Mouse (Mus musculus) embryonic facial prominence, embryonic 14.5 days (tissue): ENCODE results near the gene Tbc1d4. TPM values are rescaled to one million over a fixed set of nuclear protein-coding genes. Genes with fewer than 3 reads are reported as not detected.
A peak's percentile ranks its signal among the peaks of the same experiment; 100 is the strongest.

Experiments used
- ATAC-seq: fragments of 200-750 bp; cut with Nextera tagmentation; 2 replicates; pipeline ENCODE4 v1.8.0; 2017; ENCODE audit warnings: low read depth, moderate number of reproducible peaks, moderate TSS enrichment
- DNase-seq: peaks from one replicate; pipeline ENCODE4 v3.0.0-alpha.2; 2015; ENCODE audit warnings: low spot score
- H3K27ac ChIP-seq: fragments of 300-500 bp; sonication (generic); replicated peaks from 2 replicates; pipeline ENCODE4 v1.5.1; 2014; ENCODE audit warnings: low read depth, mild to moderate bottlenecking, low read length, moderate library complexity
- H3K27me3 ChIP-seq: fragments of 300-500 bp; sonication (generic); replicated peaks from 2 replicates; pipeline ENCODE4 v1.6.1; 2014; ENCODE audit warnings: low read length; ENCODE audit not compliant: control insufficient read depth, insufficient read depth
- H3K36me3 ChIP-seq: fragments of 300-500 bp; sonication (generic); 2 replicates; pipeline ENCODE4 v1.6.1; 2014; ENCODE audit warnings: low read length, mixed read lengths; ENCODE audit not compliant: control insufficient read depth, insufficient read depth
- H3K4me1 ChIP-seq: fragments of 300-500 bp; sonication (generic); 2 replicates; pipeline ENCODE4 v1.6.1; 2014; ENCODE audit warnings: antibody characterized with exemption, low read length; ENCODE audit not compliant: control insufficient read depth, insufficient read depth
- H3K4me2 ChIP-seq: fragments of 300-500 bp; sonication (generic); 2 replicates; pipeline ENCODE4 v1.6.1; 2014; ENCODE audit warnings: low read depth, mild to moderate bottlenecking, low read length, moderate library complexity, mixed read lengths
- H3K4me3 ChIP-seq: fragments of 300-500 bp; sonication (generic); 2 replicates; pipeline ENCODE4 v1.5.1; 2014; ENCODE audit warnings: low read depth, mild to moderate bottlenecking, low read length
- H3K9ac ChIP-seq: fragments of 300-500 bp; sonication (generic); 2 replicates; pipeline ENCODE4 v1.6.1; 2014; ENCODE audit warnings: low read depth, mild to moderate bottlenecking, low read length, moderate library complexity, mixed read lengths
- H3K9me3 ChIP-seq: fragments of 300-500 bp; sonication (generic); 2 replicates; pipeline ENCODE4 v1.6.1; 2016; ENCODE audit warnings: low read length; ENCODE audit not compliant: control insufficient read depth
- WGBS: fragments of 180-500 bp; shearing (Covaris S2); extraction: QIAGEN DNeasy Blood & Tissue Kit; methylation state at CpG from one replicate; pipeline ENCODE4 v1.1.7; 2014; 5-methylcytosine and 5-hydroxymethylcytosine counted together
- polyA plus RNA-seq: library from polyadenylated mRNA; unstranded; fragments of >200 nt; fragmentation: Nextera tagmentation; extraction: Ambion mirVana; gene quantifications from 2 replicates; pipeline ENCODE4 v1.2.1, GENCODE M21; 2014

Gene Tbc1d4
- 15.7 and 17.3 TPM in 2 replicates for polyA plus RNA-seq

DNA sequence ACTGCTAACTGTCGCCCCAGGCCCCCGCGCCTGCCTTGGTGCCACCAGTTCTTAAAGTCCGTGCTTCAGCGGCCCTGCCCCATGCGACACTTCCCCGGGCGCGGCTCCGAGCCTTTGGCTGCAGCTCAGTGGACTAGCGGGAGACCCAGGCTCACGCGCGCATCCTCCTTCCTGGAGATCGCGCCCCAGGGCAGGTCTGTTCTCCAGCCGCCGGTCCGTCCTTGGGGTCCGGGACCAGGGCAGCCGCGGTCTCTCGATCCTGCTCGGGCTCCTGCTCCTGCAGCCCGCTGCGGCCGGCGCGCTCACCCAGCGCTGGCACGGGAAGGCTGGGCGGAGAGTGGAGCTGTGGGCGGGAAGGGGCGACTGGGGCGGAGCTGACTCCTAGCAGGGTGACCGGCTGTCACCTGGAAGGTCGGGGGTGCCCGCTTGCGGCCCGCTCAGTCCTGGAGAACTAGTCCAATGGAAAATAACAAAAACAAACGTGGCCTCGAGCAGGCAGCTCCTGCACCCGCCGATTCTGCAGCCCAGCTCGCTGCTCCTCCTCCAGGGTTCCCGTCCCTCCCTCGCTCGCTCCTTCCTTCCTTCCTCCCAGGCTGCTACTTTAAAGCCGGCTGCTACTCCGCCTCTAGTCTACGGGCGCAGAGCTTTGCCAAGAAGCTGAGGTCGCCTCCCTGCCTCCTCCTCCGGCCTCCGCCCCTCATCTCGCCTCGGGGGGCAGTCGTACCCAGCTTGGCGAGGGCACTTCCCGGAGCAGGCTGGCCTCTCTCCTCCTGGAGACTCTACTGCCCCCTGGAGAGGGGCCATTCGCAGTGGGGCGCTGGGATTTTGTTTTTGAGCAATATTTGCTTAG lies at the start of gene Tbc1d4:
TSS of gene Tbc1d4 (minus strand) at position 673 of the 850 bp plus-strand sequence.
- Histone ChIP-seq H3K4me2 (peak within 1 kb of the TSS; percentile 98), H3K36me3 (no peaks in the 10 kb centered on the region), H3K27ac (peak within 1 kb of the TSS; percentile 76), H3K4me1 (no peaks in the 10 kb centered on the region), H3K9me3 (no peaks in the 10 kb centered on the region), H3K9ac (peak within 1 kb of the TSS; percentile 76), H3K4me3 (peak within 1 kb of the TSS; percentile 86), H3K27me3 (no peaks in the 10 kb centered on the region)
- under 1% methylated on average over 32 of the region's 62 CpGs for WGBS
- DNase-seq (peak; percentile 93), ATAC-seq (peak; percentile 92)

DNA sequence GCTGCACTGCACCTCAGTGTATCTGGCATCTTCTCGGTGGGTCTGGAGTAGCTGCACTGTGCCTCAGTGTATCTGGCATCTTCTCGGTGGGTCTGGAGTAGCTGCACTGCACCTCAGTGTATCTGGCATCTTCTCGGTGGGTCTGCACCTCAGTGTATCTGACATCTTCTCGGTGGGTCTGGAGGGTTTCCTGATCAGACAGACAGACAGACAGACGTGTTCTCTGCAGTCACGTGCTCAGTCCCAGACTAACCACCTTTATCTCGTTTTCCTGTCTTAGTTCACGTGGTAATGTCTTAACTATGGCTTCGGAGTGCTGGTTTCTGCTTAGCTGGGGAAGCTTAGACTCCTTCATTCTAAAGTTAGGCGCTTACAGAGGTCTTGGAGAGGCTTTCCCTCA lies 47.3 kb upstream of the Tbc1d4 start:
- Histone ChIP-seq H3K4me3 (no peak overlapping the region), H3K4me2 (no peak overlapping the region), H3K27me3 (no peaks in the 10 kb centered on the region), H3K9me3 (no peaks in the 10 kb centered on the region), H3K9ac (no peak overlapping the region), H3K4me1 (no peaks in the 10 kb centered on the region), H3K27ac (no peak overlapping the region), H3K36me3 (0 out of 2 replicates have a peak, but pooled peaks cover 5% of the 10 kb centered on the region)
- ATAC-seq (no peak), DNase-seq (no peak)
- WGBS = 83% methylated on average over 10 of the region's 10 CpGs

- Histone ChIP-seq H3K4me2 (peak overlapping the region; percentile 94), H3K4me1 (no peaks in the 10 kb centered on the region), H3K27me3 (no peaks in the 10 kb centered on the region), H3K9me3 (no peaks in the 10 kb centered on the region), H3K4me3 (peak overlapping the region; percentile 79), H3K27ac (no peak overlapping the region), H3K36me3 (no peaks in the 10 kb centered on the region), H3K9ac (peak overlapping the region; percentile 83)
- ATAC-seq = no peak; the same call in 1 of the 2 replicates
- peak; percentile 7 for DNase-seq
- WGBS = 2% methylated on average over 10 of the region's 10 CpGs
Observed at GRCm38 (mm10) chr14:101654526-101654909, 45.5 kb upstream of the Tbc1d4 start.

DNA sequence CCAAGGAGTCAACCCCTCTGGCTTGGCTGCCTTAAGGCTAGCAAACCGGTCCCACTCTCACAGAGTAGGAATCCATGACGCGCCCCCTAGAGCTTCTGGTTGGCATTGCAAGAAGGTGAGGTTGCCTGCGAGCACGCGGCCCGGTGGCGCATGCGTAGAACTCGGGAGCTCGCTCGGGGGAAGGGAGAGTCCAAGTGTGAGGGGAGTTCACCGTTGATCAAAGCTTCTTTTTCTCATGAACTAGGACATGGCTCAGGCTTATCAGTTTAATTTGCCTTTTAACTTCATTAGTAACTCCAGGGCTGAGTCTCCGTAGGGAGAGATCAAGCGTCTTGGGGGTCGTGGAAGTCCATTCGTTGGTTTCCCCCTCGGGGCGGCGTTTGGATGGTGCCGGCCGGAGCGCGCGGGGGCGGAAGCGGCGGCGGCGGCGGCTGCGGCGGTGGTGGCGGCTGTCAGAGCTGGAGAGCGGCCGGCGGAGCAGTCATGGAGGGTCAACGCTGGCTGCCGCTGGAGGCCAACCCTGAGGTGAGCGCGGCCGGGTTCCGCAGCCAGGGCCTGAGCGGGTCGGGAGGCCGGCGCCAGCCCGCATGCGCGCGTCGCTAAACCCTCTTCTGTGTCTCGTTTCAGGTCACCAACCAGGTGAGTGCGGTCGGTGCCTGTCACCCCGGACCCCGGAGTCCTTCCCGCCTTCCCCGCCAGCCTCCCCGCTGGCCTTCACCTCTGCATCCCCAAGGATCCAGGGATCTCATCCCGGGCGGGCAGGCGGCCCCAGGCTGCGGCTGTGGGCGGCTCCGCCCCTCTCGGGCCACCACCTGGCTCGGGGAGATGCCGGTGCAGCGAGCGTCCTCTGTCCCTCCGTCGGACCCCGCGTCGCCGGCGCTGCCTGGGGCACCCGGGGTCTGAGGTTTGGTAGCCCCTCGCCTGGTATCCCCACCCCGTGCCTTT lies 44.9 kb upstream of the Tbc1d4 start, which contains the start of gene Uchl3:
TSS of gene Uchl3 (plus strand) at position 387 of the 945 bp plus-strand sequence.
- Histone ChIP-seq H3K9ac (peak within 1 kb of the TSS; percentile 83), H3K4me3 (peak within 1 kb of the TSS; percentile 79), H3K27ac (peak within 1 kb of the TSS; percentile 30), H3K27me3 (no peaks in the 10 kb centered on the region), H3K4me1 (no peaks in the 10 kb centered on the region), H3K4me2 (peak within 1 kb of the TSS; percentile 94), H3K9me3 (no peaks in the 10 kb centered on the region), H3K36me3 (no peaks in the 10 kb centered on the region)
- WGBS = 0% methylated on average over 45 of the region's 81 CpGs
- ATAC-seq (peak; percentile 92), DNase-seq (peak; percentile 95)

DNA sequence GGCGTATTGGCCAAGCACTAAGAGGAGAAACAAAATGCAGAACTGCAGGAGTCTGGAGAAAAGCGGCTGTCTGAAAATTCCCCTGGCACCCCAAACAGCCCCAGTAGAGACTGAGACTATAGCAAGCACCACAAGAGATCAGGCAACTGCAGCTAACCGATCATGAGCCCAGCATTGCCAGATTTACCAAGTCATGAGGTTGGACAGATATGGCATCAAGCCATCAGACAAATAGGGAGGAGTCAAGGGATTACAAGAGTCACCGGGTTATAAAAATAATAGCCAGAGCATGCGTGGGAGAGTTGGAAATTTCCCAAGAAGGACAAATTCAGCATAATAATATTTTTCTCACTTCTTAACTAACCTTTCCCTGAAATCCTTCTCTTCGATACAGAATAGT lies 43.6 kb upstream of the Tbc1d4 start:
- no peak overlapping the region for H3K4me2 ChIP-seq
- no peak overlapping the region for H3K4me3 ChIP-seq
- H3K27ac ChIP-seq = no peak overlapping the region
- no peaks in the 10 kb centered on the region for H3K9me3 ChIP-seq
- 89% methylated on average over 6 of the region's 6 CpGs for WGBS
- no peaks in the 10 kb centered on the region for H3K27me3 ChIP-seq
- DNase-seq (no peak), ATAC-seq (no peak)
- H3K4me1 ChIP-seq = no peaks in the 10 kb centered on the region
- no peak overlapping the region for H3K9ac ChIP-seq
- H3K36me3 ChIP-seq = no peaks in the 10 kb centered on the region

DNA sequence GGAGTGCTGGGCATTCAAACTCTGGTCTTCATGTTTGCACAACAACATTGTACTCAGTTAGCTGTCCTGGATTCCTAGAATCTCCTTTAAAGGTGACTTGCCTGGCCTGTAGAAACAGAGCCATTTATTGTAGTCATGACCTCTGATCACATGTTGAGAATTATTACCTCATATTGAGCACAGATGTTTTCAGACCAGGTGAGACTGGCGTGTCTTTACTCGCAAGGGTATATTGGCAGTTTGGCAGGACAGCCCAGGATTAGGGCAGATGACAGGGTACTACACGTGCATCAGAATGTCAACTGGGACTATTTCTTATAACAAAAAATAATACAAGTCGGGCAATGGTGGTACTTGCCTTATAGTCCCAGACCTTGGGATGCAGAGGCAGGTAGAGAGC lies 41.6 kb upstream of the Tbc1d4 start:
- no peaks in the 10 kb centered on the region for H3K9me3 ChIP-seq
- DNase-seq = no peak
- no peak overlapping the region for H3K4me2 ChIP-seq
- 83% methylated on average over 4 of the region's 4 CpGs for WGBS
- no peaks in the 10 kb centered on the region for H3K4me1 ChIP-seq
- no peak overlapping the region for H3K9ac ChIP-seq
- no peak overlapping the region for H3K27ac ChIP-seq
- ATAC-seq = no peak
- no peaks in the 10 kb centered on the region for H3K27me3 ChIP-seq
- no peaks in the 10 kb centered on the region for H3K36me3 ChIP-seq
- H3K4me3 ChIP-seq = no peak overlapping the region

- ATAC-seq (no peak), DNase-seq (no peak)
- Histone ChIP-seq H3K4me2 (no peak overlapping the region), H3K9me3 (no peaks in the 10 kb centered on the region), H3K4me3 (no peak overlapping the region), H3K4me1 (no peaks in the 10 kb centered on the region), H3K27ac (no peak overlapping the region), H3K9ac (no peak overlapping the region), H3K27me3 (no peaks in the 10 kb centered on the region), H3K36me3 (no peaks in the 10 kb centered on the region)
- WGBS = 74% methylated on average over 1 of the region's 1 CpGs
Observed at GRCm38 (mm10) chr14:101644948-101645347, 36.0 kb upstream of the Tbc1d4 start.

GRCm38 (mm10) chr14:101640153-101640843 lies 31.3 kb upstream of the Tbc1d4 start, which contains the start of gene Commd6:
Gene Commd6, minus strand, starts transcription at chr14:101640686.
- peak within 1 kb of the TSS; percentile 81 for H3K27ac ChIP-seq
- H3K27me3 ChIP-seq = no peaks in the 10 kb centered on the region
- H3K4me3 ChIP-seq = peak within 1 kb of the TSS; percentile 73
- WGBS = under 1% methylated on average over 39 of the region's 39 CpGs
- peak within 1 kb of the TSS; percentile 60 for H3K4me2 ChIP-seq
- H3K9ac ChIP-seq = peak within 1 kb of the TSS; percentile 77
- H3K36me3 ChIP-seq = no peaks in the 10 kb centered on the region; the same call in 1 of the 2 replicates
- DNase-seq = peak; percentile 97
- peak; percentile 99 for ATAC-seq
- no peaks in the 10 kb centered on the region for H3K9me3 ChIP-seq
- H3K4me1 ChIP-seq = 0 out of 2 replicates have a peak, but pooled peaks cover 4% of the 10 kb centered on the region
